Mouse (Mus musculus): ENCODE data around the gene Washc4.

DNA sequence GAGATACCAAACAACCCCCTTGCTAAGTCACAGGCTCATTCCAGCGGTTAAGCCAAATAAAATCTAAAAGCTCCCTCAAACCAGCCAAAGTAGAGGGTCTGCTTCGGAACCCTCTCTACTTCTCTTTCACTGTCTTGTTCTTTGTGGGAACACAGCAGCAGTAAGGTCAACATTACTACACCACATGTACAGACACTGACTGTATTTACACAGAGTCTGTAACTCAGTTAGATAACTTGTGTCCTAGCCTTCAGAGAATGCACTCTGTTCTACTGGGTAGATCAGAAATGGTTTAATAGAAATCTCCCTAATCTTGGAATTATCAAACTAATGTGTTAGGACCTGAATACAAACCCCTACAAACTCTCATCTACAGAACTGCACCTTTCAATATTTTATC, 92.6 kb downstream of the Washc4 start:
- no peak for TF ChIP-seq CTCF (conservative IDR thresholded peaks at IDR 0.05 in 1 of 2, IDR thresholded peaks at IDR 0.05 in 1 of 2; ENCODE audit: low read depth in 2 of 2, low read length in 2 of 2)
- no peak for TF ChIP-seq RAD21 (IDR thresholded peaks at IDR 0.05; ENCODE audit: low read depth, low read length)
- no peak for TF ChIP-seq USF1 (IDR thresholded peaks at IDR 0.05; ENCODE audit: low read depth, low read length)

Measured in CH12.LX (cell line).